10 mouse cellular contexts compared by ENCODE assay signal in the genomic region with DNA sequence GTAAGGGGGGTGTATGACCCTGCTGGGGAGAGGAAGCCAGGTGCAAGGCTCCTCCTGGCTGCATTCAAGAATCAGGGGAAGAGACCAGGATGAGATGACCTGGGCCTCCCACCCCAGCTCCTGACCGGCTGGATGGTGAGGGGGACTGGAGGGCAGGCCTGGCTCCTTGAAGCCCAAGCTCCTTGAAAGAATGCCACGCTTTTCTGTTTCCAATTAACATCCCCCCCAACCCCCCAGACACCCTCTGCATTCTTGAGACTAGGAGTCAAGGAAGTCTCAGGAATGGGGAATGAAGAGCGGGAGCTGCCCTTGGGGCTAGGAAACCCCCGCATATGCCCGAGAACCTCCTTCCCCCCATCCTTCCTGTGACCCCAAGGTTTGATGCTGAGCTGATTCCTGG. TPM values are rescaled to one million over a fixed set of nuclear protein-coding genes. Genes with fewer than 3 reads are reported as not detected.
DNase-seq lines count a peak whose midpoint lies in the region; ATAC-seq and TF ChIP-seq lines count a peak whose summit lies in the region.
"Had no signal": no experiment of that assay in that cellular context is flagged by ENCODE, and none has a peak within 500 bp of the region (broad histone marks: within the 10 kb centered on the region; RNA-seq: fewer than 3 reads in every experiment).

No protein-coding gene starts in this region.

- no peak overlapping the region for H3K4me2 ChIP-seq in kidney, embryonic 14.5 days (replicated peaks; ENCODE audit: low read depth, low read length)
- peak overlapping the region; percentile 19 for H3K4me2 ChIP-seq in hindbrain, embryonic 16.5 days (ENCODE audit: low read length)
- H3K4me2 ChIP-seq in midbrain, postnatal 0 days (ENCODE audit: low read depth, low read length, poor library complexity, severe bottlenecking) = no peak overlapping the region

- H3K9ac ChIP-seq in kidney, embryonic 14.5 days (ENCODE audit: low read depth, low read length) = no peak overlapping the region; the same call in 1 of the 2 replicates
- H3K9ac ChIP-seq in hindbrain, embryonic 16.5 days (ENCODE audit: low read depth, low read length) = no peak overlapping the region; the same call in none of the 2 replicates
- 0 out of 2 replicates have a peak overlapping the region, but pooled peaks have one; percentile 29 for H3K9ac ChIP-seq in midbrain, postnatal 0 days (replicated peaks; ENCODE audit: low read length, poor library complexity, severe bottlenecking)

- no peak for ATAC-seq in kidney, embryonic 14.5 days (ENCODE audit: low FRiP score, low TSS enrichment)
- no peak for ATAC-seq in hindbrain, embryonic 16.5 days
- no peak for ATAC-seq in midbrain, postnatal 0 days (ENCODE audit: low FRiP score)

- H3K27ac ChIP-seq in kidney, adult 2 months (ENCODE audit: insufficient read depth, low read depth, low read length) = peak overlapping the region; percentile 10; the same call in 1 of the 2 replicates
- H3K27ac ChIP-seq in kidney, embryonic 14.5 days (ENCODE audit: low read depth, low read length) = no peak overlapping the region
- peak overlapping the region; percentile 98 for H3K27ac ChIP-seq in embryonic facial prominence, embryonic 10.5 days (replicated peaks)
- H3K27ac ChIP-seq in hindbrain, embryonic 16.5 days (ENCODE audit: low read depth, low read length) = peak overlapping the region; percentile 44; the same call in 1 of the 2 replicates
- H3K27ac ChIP-seq in midbrain, postnatal 0 days (ENCODE audit: low read depth, low read length) = 0 out of 2 replicates have a peak overlapping the region, but pooled peaks have one; percentile 3

- no peak for TF ChIP-seq POLR2A in kidney, adult 2 months (IDR thresholded peaks at IDR 0.05; ENCODE audit: low read depth, low read length)

- TF ChIP-seq CTCF in kidney, adult 2 months (conservative IDR thresholded peaks at IDR 0.05; ENCODE audit: insufficient read depth, insufficient read length, low read depth, low read length) = no peak
- TF ChIP-seq CTCF in midbrain, postnatal 0 days (IDR thresholded peaks at IDR 0.05) = no peak

- peaks cover 38% of the 10 kb centered on the region; the same call in 1 of the 2 replicates for H3K4me1 ChIP-seq in kidney, adult 2 months (ENCODE audit: control insufficient read depth, insufficient read depth, low read length)
- H3K4me1 ChIP-seq in kidney, embryonic 14.5 days (ENCODE audit: control insufficient read depth, insufficient read depth, low read length) = peaks cover 28% of the 10 kb centered on the region
- H3K4me1 ChIP-seq in embryonic facial prominence, embryonic 10.5 days = peaks cover 47% of the 10 kb centered on the region
- peaks cover 32% of the 10 kb centered on the region for H3K4me1 ChIP-seq in hindbrain, embryonic 16.5 days (ENCODE audit: control insufficient read depth, insufficient read depth, low read depth, low read length)
- H3K4me1 ChIP-seq in midbrain, postnatal 0 days (ENCODE audit: insufficient read depth, low read length) = peaks cover 14% of the 10 kb centered on the region; the same call in 1 of the 2 replicates

- intact Hi-C loops in gastrocnemius, postnatal 14 days (cut with DNase I; ENCODE audit: low total_unique reads) = no loop called here

- no peak overlapping the region for H3K4me3 ChIP-seq in kidney, adult 2 months (ENCODE audit: insufficient read depth, low read depth, low read length)
- no peak overlapping the region for H3K4me3 ChIP-seq in kidney, embryonic 14.5 days (ENCODE audit: low read length)
- peak overlapping the region; percentile 87 for H3K4me3 ChIP-seq in embryonic facial prominence, embryonic 10.5 days
- no peak overlapping the region for H3K4me3 ChIP-seq in hindbrain, embryonic 16.5 days (ENCODE audit: low read length)
- no peak overlapping the region for H3K4me3 ChIP-seq in midbrain, postnatal 0 days (ENCODE audit: low read depth, low read length)

- H3K9me3 ChIP-seq in kidney, embryonic 14.5 days (ENCODE audit: control insufficient read depth, low read length) = no peaks in the 10 kb centered on the region
- H3K9me3 ChIP-seq in embryonic facial prominence, embryonic 10.5 days = no peaks in the 10 kb centered on the region
- no peaks in the 10 kb centered on the region for H3K9me3 ChIP-seq in hindbrain, embryonic 16.5 days (ENCODE audit: control insufficient read depth, low read length)
- no peaks in the 10 kb centered on the region for H3K9me3 ChIP-seq in midbrain, postnatal 0 days (ENCODE audit: low read length)

- H3K27me3 ChIP-seq in kidney, adult 2 months (replicated peaks; ENCODE audit: control insufficient read depth, insufficient read depth, low read length) = no peaks in the 10 kb centered on the region
- no peaks in the 10 kb centered on the region for H3K27me3 ChIP-seq in kidney, embryonic 14.5 days (ENCODE audit: control insufficient read depth, insufficient read depth, low read length)
- H3K27me3 ChIP-seq in embryonic facial prominence, embryonic 10.5 days (replicated peaks; ENCODE audit: low read depth, poor library complexity, severe bottlenecking) = no peaks in the 10 kb centered on the region
- no peaks in the 10 kb centered on the region for H3K27me3 ChIP-seq in hindbrain, embryonic 16.5 days (replicated peaks; ENCODE audit: control insufficient read depth, insufficient read depth, low read length)
- H3K27me3 ChIP-seq in midbrain, postnatal 0 days (ENCODE audit: insufficient read depth, low read length) = no peaks in the 10 kb centered on the region

- no peaks in the 10 kb centered on the region for H3K36me3 ChIP-seq in kidney, adult 2 months (ENCODE audit: control insufficient read depth, insufficient read depth, low read length)
- peaks cover 4% of the 10 kb centered on the region; the same call in 1 of the 2 replicates for H3K36me3 ChIP-seq in kidney, embryonic 14.5 days (ENCODE audit: control insufficient read depth, insufficient read depth, low read length)
- H3K36me3 ChIP-seq in embryonic facial prominence, embryonic 10.5 days (replicated peaks) = peaks cover 24% of the 10 kb centered on the region
- no peaks in the 10 kb centered on the region for H3K36me3 ChIP-seq in hindbrain, embryonic 16.5 days (ENCODE audit: control insufficient read depth, insufficient read depth, low read length)
- H3K36me3 ChIP-seq in midbrain, postnatal 0 days (ENCODE audit: insufficient read depth, low read length) = 0 out of 2 replicates have a peak, but pooled peaks cover 2% of the 10 kb centered on the region

- 37% methylated on average over 5 of the region's 5 CpGs for WGBS in kidney, adult 2 months
- 53% methylated on average over 5 of the region's 5 CpGs for whole genome bisulfite sequencing in kidney, embryonic 14.5 days
- WGBS in embryonic facial prominence, embryonic 10.5 days = 17% methylated on average over 5 of the region's 5 CpGs
- WGBS in hindbrain, embryonic 16.5 days = 38% methylated on average over 5 of the region's 5 CpGs
- WGBS in midbrain, postnatal 0 days = 22% methylated on average over 5 of the region's 5 CpGs

- no peak for DNase-seq in kidney, adult 2 months
- peak; percentile 84 for DNase-seq in embryonic facial prominence, embryonic 10.5 days (ENCODE audit: low spot score)
- DNase-seq in midbrain, postnatal 0 days (ENCODE audit: low spot score) = no peak
- DNase-seq in frontal cortex, postnatal 10 days (ENCODE audit: low spot score in 2 of 2) = no peak
- DNase-seq in frontal cortex, postnatal 25 days (ENCODE audit: low spot score in 2 of 2) = no peak
- no peak for DNase-seq in gastrocnemius, postnatal 14 days
- DNase-seq: lung, postnatal 10 days had no signal

RNA-seq across cellular contexts. Expression of a gene that starts 3.2 kb away (rescaled TPM):
- polyA plus RNA-seq in kidney, adult 2 months (2012; rRNA removed) = 7.9 and 8.6 TPM in 2 replicates
- 6.9 and 10.0 TPM in 2 replicates for polyA plus RNA-seq in kidney, embryonic 14.5 days (2014; fragmentation: Nextera tagmentation; extraction: Ambion mirVana)
- polyA plus RNA-seq in embryonic facial prominence, embryonic 10.5 days (2016; fragmentation: Nextera tagmentation; extraction: Ambion mirVana) = 8.9 and 9.2 TPM in 2 replicates
- polyA plus RNA-seq in hindbrain, embryonic 16.5 days (2015; fragmentation: Nextera tagmentation; extraction: Ambion mirVana) = 5.0 and 6.9 TPM in 2 replicates
- total RNA-seq in midbrain, postnatal 0 days (2014; rRNA removed) = 6.3 and 7.0 TPM in 2 replicates
- polyA plus RNA-seq in midbrain, postnatal 0 days (2015; fragmentation: Nextera tagmentation; extraction: Ambion mirVana) = 3.1 and 4.1 TPM in 2 replicates
- total RNA-seq in gastrocnemius, postnatal 14 days (2021) = 1 to 10 TPM; 7.9 to 8.8 TPM

RNA-seq across cellular contexts. Expression of a gene that starts 17.1 kb away (rescaled TPM):
- 0.03 TPM in 1 of 2 replicates, not detected in the other for polyA plus RNA-seq in kidney, adult 2 months (2012; rRNA removed)
- 0.04 and 0.07 TPM in 2 replicates for polyA plus RNA-seq in kidney, embryonic 14.5 days (2014; fragmentation: Nextera tagmentation; extraction: Ambion mirVana)
- 0.05 TPM in 1 of 2 replicates, not detected in the other for polyA plus RNA-seq in embryonic facial prominence, embryonic 10.5 days (2016; fragmentation: Nextera tagmentation; extraction: Ambion mirVana)
- polyA plus RNA-seq in hindbrain, embryonic 16.5 days (2015; fragmentation: Nextera tagmentation; extraction: Ambion mirVana) = 0.09 and 0.16 TPM in 2 replicates
- total RNA-seq in midbrain, postnatal 0 days (2014; rRNA removed) = 0.14 and 0.33 TPM in 2 replicates
- 0.15 TPM in 2 replicates for polyA plus RNA-seq in midbrain, postnatal 0 days (2015; fragmentation: Nextera tagmentation; extraction: Ambion mirVana)
- total RNA-seq in gastrocnemius, postnatal 14 days (2021) = not detected
- total RNA-seq: common myeloid progenitor, adult 5-6 weeks had no signal

RNA-seq across cellular contexts. Expression of a gene that starts 53.7 kb away (rescaled TPM):
- 177 and 207 TPM in 2 replicates for polyA plus RNA-seq in kidney, adult 2 months (2012; rRNA removed)
- polyA plus RNA-seq in kidney, embryonic 14.5 days (2014; fragmentation: Nextera tagmentation; extraction: Ambion mirVana) = 179 and 188 TPM in 2 replicates
- polyA plus RNA-seq in embryonic facial prominence, embryonic 10.5 days (2016; fragmentation: Nextera tagmentation; extraction: Ambion mirVana) = 200 and 202 TPM in 2 replicates
- 236 and 255 TPM in 2 replicates for polyA plus RNA-seq in hindbrain, embryonic 16.5 days (2015; fragmentation: Nextera tagmentation; extraction: Ambion mirVana)
- total RNA-seq in midbrain, postnatal 0 days (2014; rRNA removed) = 375 and 403 TPM in 2 replicates
- polyA plus RNA-seq in midbrain, postnatal 0 days (2015; fragmentation: Nextera tagmentation; extraction: Ambion mirVana) = 236 and 258 TPM in 2 replicates
- total RNA-seq in gastrocnemius, postnatal 14 days (2021) = 100 to 1,000 TPM; 102 to 107 TPM
